Mouse (Mus musculus): Measurements from ENCODE around the gene Slc24a5. TPM values are rescaled to one million over a fixed set of nuclear protein-coding genes. Genes with fewer than 3 reads are reported as not detected.
A peak's percentile ranks its signal among the peaks of the same experiment; 100 is the strongest.

Slc24a5 gene
- 0.52 TPM in 1 of 2 replicates, not detected in the other for polyA plus RNA-seq (2015; fragmentation: Nextera tagmentation; extraction: Ambion mirVana)

GRCm38 (mm10) chr2:125067894-125068293, at the start of gene Slc24a5:
Gene Slc24a5 (plus strand): TSS chr2:125068124.
- H3K9ac ChIP-seq (ENCODE audit: low read depth, low read length): no peak within 1 kb of the TSS
- no peak for ATAC-seq
- WGBS: 52% methylated on average over 10 of the region's 10 CpGs
- no peaks in the 10 kb centered on the region for H3K36me3 ChIP-seq (ENCODE audit: control insufficient read depth, insufficient read depth)
- H3K4me3 ChIP-seq (ENCODE audit: low read depth, low read length): no peak within 1 kb of the TSS
- no peak within 1 kb of the TSS for H3K4me2 ChIP-seq (replicated peaks; ENCODE audit: low read depth)
- no peaks in the 10 kb centered on the region for H3K4me1 ChIP-seq (replicated peaks; ENCODE audit: control insufficient read depth, insufficient read depth, low read length)
- no peaks in the 10 kb centered on the region for H3K9me3 ChIP-seq (ENCODE audit: control insufficient read depth)
- H3K27ac ChIP-seq (ENCODE audit: low read depth, low read length): no peak within 1 kb of the TSS
- TF ChIP-seq CTCF (IDR thresholded peaks at IDR 0.05; ENCODE audit: low read depth): no peak
- H3K27me3 ChIP-seq (replicated peaks; ENCODE audit: control insufficient read depth, insufficient read depth, low read length): no peaks in the 10 kb centered on the region

GRCm38 (mm10) chr2:125024386-125024785, 43.5 kb upstream of the Slc24a5 start:
- 49% methylated on average over 5 of the region's 5 CpGs for WGBS
- no peak for ATAC-seq
- H3K9me3 ChIP-seq (ENCODE audit: control insufficient read depth): no peaks in the 10 kb centered on the region
- H3K27ac ChIP-seq (ENCODE audit: low read depth, low read length): no peak overlapping the region
- H3K4me3 ChIP-seq (ENCODE audit: low read depth, low read length): no peak overlapping the region
- peak; percentile 24; the same call in 1 of the 2 replicates for TF ChIP-seq CTCF (IDR thresholded peaks at IDR 0.05; ENCODE audit: low read depth)
- no peak overlapping the region for H3K4me2 ChIP-seq (replicated peaks; ENCODE audit: low read depth)
- H3K36me3 ChIP-seq (ENCODE audit: control insufficient read depth, insufficient read depth): no peaks in the 10 kb centered on the region
- no peak overlapping the region for H3K9ac ChIP-seq (ENCODE audit: low read depth, low read length)
- no peaks in the 10 kb centered on the region for H3K4me1 ChIP-seq (replicated peaks; ENCODE audit: control insufficient read depth, insufficient read depth, low read length)
- H3K27me3 ChIP-seq (replicated peaks; ENCODE audit: control insufficient read depth, insufficient read depth, low read length): no peaks in the 10 kb centered on the region

GRCm38 (mm10) chr2:125026358-125027000, 41.4 kb upstream of the Slc24a5 start:
- no peak overlapping the region for H3K27ac ChIP-seq (ENCODE audit: low read depth, low read length)
- ATAC-seq: no peak
- H3K4me3 ChIP-seq (ENCODE audit: low read depth, low read length): no peak overlapping the region
- no peaks in the 10 kb centered on the region for H3K36me3 ChIP-seq (ENCODE audit: control insufficient read depth, insufficient read depth)
- no peaks in the 10 kb centered on the region for H3K9me3 ChIP-seq (ENCODE audit: control insufficient read depth)
- H3K4me1 ChIP-seq (replicated peaks; ENCODE audit: control insufficient read depth, insufficient read depth, low read length): no peaks in the 10 kb centered on the region
- no peaks in the 10 kb centered on the region for H3K27me3 ChIP-seq (replicated peaks; ENCODE audit: control insufficient read depth, insufficient read depth, low read length)
- TF ChIP-seq CTCF (IDR thresholded peaks at IDR 0.05; ENCODE audit: low read depth): no peak
- WGBS: 54% methylated on average over 14 of the region's 14 CpGs
- H3K4me2 ChIP-seq (replicated peaks; ENCODE audit: low read depth): peak overlapping the region; percentile 32; the same call in 1 of the 2 replicates
- no peak overlapping the region for H3K9ac ChIP-seq (ENCODE audit: low read depth, low read length)

- no peak for ATAC-seq
- no peak for TF ChIP-seq CTCF (IDR thresholded peaks at IDR 0.05; ENCODE audit: low read depth)
- no peak overlapping the region for H3K4me3 ChIP-seq (ENCODE audit: low read depth, low read length)
- H3K9ac ChIP-seq (ENCODE audit: low read depth, low read length): no peak overlapping the region
- H3K4me1 ChIP-seq (replicated peaks; ENCODE audit: control insufficient read depth, insufficient read depth, low read length): no peaks in the 10 kb centered on the region
- no peaks in the 10 kb centered on the region for H3K27me3 ChIP-seq (replicated peaks; ENCODE audit: control insufficient read depth, insufficient read depth, low read length)
- no peaks in the 10 kb centered on the region for H3K36me3 ChIP-seq (ENCODE audit: control insufficient read depth, insufficient read depth)
- H3K4me2 ChIP-seq (replicated peaks; ENCODE audit: low read depth): no peak overlapping the region
- H3K27ac ChIP-seq (ENCODE audit: low read depth, low read length): no peak overlapping the region
- no peaks in the 10 kb centered on the region for H3K9me3 ChIP-seq (ENCODE audit: control insufficient read depth)
- 72% methylated on average over 7 of the region's 7 CpGs for WGBS
Measured at GRCm38 (mm10) chr2:125030591-125030990, 37.3 kb upstream of the Slc24a5 start.

GRCm38 (mm10) chr2:125031111-125031510, 36.8 kb upstream of the Slc24a5 start:
- H3K4me3 ChIP-seq (ENCODE audit: low read depth, low read length): no peak overlapping the region
- H3K9me3 ChIP-seq (ENCODE audit: control insufficient read depth): no peaks in the 10 kb centered on the region
- no peaks in the 10 kb centered on the region for H3K27me3 ChIP-seq (replicated peaks; ENCODE audit: control insufficient read depth, insufficient read depth, low read length)
- TF ChIP-seq CTCF (IDR thresholded peaks at IDR 0.05; ENCODE audit: low read depth): no peak
- no peak overlapping the region for H3K9ac ChIP-seq (ENCODE audit: low read depth, low read length)
- no peak overlapping the region for H3K27ac ChIP-seq (ENCODE audit: low read depth, low read length)
- no peaks in the 10 kb centered on the region for H3K36me3 ChIP-seq (ENCODE audit: control insufficient read depth, insufficient read depth)
- no peak for ATAC-seq
- H3K4me1 ChIP-seq (replicated peaks; ENCODE audit: control insufficient read depth, insufficient read depth, low read length): no peaks in the 10 kb centered on the region
- no peak overlapping the region for H3K4me2 ChIP-seq (replicated peaks; ENCODE audit: low read depth)
- 75% methylated on average over 8 of the region's 8 CpGs for WGBS

GRCm38 (mm10) chr2:125031562-125032257, 36.2 kb upstream of the Slc24a5 start:
- H3K36me3 ChIP-seq (ENCODE audit: control insufficient read depth, insufficient read depth): no peaks in the 10 kb centered on the region
- no peak overlapping the region for H3K4me2 ChIP-seq (replicated peaks; ENCODE audit: low read depth)
- H3K4me3 ChIP-seq (ENCODE audit: low read depth, low read length): no peak overlapping the region
- no peaks in the 10 kb centered on the region for H3K4me1 ChIP-seq (replicated peaks; ENCODE audit: control insufficient read depth, insufficient read depth, low read length)
- no peak for TF ChIP-seq CTCF (IDR thresholded peaks at IDR 0.05; ENCODE audit: low read depth)
- no peak overlapping the region for H3K27ac ChIP-seq (ENCODE audit: low read depth, low read length)
- no peak overlapping the region for H3K9ac ChIP-seq (ENCODE audit: low read depth, low read length)
- H3K27me3 ChIP-seq (replicated peaks; ENCODE audit: control insufficient read depth, insufficient read depth, low read length): no peaks in the 10 kb centered on the region
- 84% methylated on average over 12 of the region's 12 CpGs for WGBS
- H3K9me3 ChIP-seq (ENCODE audit: control insufficient read depth): no peaks in the 10 kb centered on the region
- no peak for ATAC-seq
